Mouse (Mus musculus) neural tube, embryonic 11.5 days (tissue): ENCODE results near the gene Cmss1. TPM values are rescaled to one million over a fixed set of nuclear protein-coding genes. Genes with fewer than 3 reads are reported as not detected.

Experiments used
- ATAC-seq: fragments of 200-750 bp; cut with Nextera tagmentation; 2 replicates; pipeline ENCODE4 v1.8.0; 2017; ENCODE audit warnings: moderate number of reproducible peaks, mild to moderate bottlenecking, moderate TSS enrichment, moderate library complexity; ENCODE audit not compliant: insufficient read depth, low FRiP score, low TSS enrichment
- DNase-seq: peaks from one replicate; pipeline ENCODE4 v3.0.0-alpha.2; 2015; ENCODE audit warnings: low spot score
- H3K27ac ChIP-seq: fragments of 300-500 bp; sonication (generic); 2 replicates; pipeline ENCODE4 v1.5.1; 2014; ENCODE audit warnings: low read depth, mild to moderate bottlenecking, low read length
- H3K27me3 ChIP-seq: fragments of 300-500 bp; sonication (generic); 2 replicates; pipeline ENCODE4 v1.6.1; 2014; ENCODE audit warnings: mild to moderate bottlenecking, low read length, mixed read lengths; ENCODE audit not compliant: control insufficient read depth, insufficient read depth
- H3K36me3 ChIP-seq: fragments of 300-500 bp; sonication (generic); 2 replicates; pipeline ENCODE4 v1.6.1; 2014; ENCODE audit warnings: mild to moderate bottlenecking, low read length, moderate library complexity, mixed read lengths; ENCODE audit not compliant: control insufficient read depth, insufficient read depth
- H3K4me1 ChIP-seq: fragments of 300-500 bp; sonication (generic); 2 replicates; pipeline ENCODE4 v1.6.1; 2014; ENCODE audit warnings: low read length, mixed read lengths; ENCODE audit not compliant: control insufficient read depth, insufficient read depth
- H3K4me2 ChIP-seq: fragments of 300-500 bp; sonication (generic); 2 replicates; pipeline ENCODE4 v1.6.1; 2014; ENCODE audit warnings: low read depth, mild to moderate bottlenecking, moderate library complexity
- H3K4me3 ChIP-seq: fragments of 300-500 bp; sonication (generic); 2 replicates; pipeline ENCODE4 v1.5.1; 2014; ENCODE audit warnings: low read depth, low read length
- H3K9ac ChIP-seq: fragments of 300-500 bp; sonication (generic); 2 replicates; pipeline ENCODE4 v1.6.1; 2014; ENCODE audit warnings: mild to moderate bottlenecking, low read length
- H3K9me3 ChIP-seq: fragments of 300-500 bp; sonication (generic); 2 replicates; pipeline ENCODE4 v1.6.1; 2016; ENCODE audit warnings: low read length; ENCODE audit not compliant: control insufficient read depth
- WGBS: fragments of 180-500 bp; shearing (Covaris S2); extraction: QIAGEN DNeasy Blood & Tissue Kit; methylation state at CpG from one replicate; pipeline ENCODE4 v1.1.7; 2014; 5-methylcytosine and 5-hydroxymethylcytosine counted together
- polyA plus RNA-seq: library from polyadenylated mRNA; unstranded; fragments of >200 nt; fragmentation: Nextera tagmentation; extraction: Ambion mirVana; gene quantifications from 2 replicates; pipeline ENCODE4 v1.2.1, GENCODE M21; 2014

The Cmss1 gene
- polyA plus RNA-seq, 1 experiment from 2014 or later: 40.6 TPM

DNA sequence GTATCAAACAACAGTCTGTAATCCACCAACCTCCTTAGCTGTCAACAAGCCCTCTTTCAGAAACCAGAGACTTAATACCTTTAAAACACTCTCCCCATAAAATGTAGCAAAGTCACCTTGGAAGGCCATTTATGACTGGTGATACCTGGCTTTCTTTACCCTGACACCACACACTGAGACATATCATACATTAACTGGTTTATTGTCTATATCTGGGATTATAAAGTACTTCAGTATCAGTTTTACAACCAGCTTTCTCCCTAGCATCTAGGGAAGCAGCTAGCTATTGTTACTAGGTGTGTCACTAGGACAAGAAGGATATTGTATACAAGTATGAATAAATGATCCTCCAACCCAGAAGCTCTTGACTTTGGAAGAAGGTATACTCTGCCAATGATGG is 53.4 kb downstream of the Cmss1 start:
- ATAC-seq: no peak
- H3K9ac ChIP-seq: no peak overlapping the region

DNA sequence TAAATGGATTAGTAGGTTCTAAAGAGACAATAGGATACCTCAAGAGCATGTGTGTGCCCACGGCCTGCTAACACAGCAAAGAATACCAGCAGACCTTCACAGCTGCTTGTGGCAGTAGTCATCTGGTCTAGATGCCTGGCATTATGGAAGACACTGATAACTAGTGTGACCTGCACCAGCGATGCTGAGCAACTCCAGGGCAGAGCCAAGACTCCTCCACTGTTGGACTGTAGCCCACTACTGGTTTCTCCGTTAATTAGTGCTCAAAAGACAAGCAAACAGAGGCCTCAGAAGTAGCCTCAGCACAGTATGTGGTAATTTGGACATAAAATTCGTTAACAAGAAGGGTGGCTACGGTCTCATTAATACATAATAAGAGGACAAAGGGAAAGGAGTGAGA is 54.0 kb downstream of the Cmss1 start:
- Histone ChIP-seq H3K4me1 (no peaks in the 10 kb centered on the region), H3K27ac (no peak overlapping the region), H3K4me2 (no peak overlapping the region), H3K36me3 (no peaks in the 10 kb centered on the region), H3K9ac (no peak overlapping the region), H3K27me3 (no peaks in the 10 kb centered on the region), H3K4me3 (no peak overlapping the region), H3K9me3 (no peaks in the 10 kb centered on the region)
- DNase-seq (no peak), ATAC-seq (no peak)
- 88% methylated on average over 5 of the region's 5 CpGs for WGBS

More for the DNA sequence above, 53.4 kb downstream of the Cmss1 start:
- no peak overlapping the region for H3K27ac ChIP-seq
- H3K4me3 ChIP-seq: no peak overlapping the region
- H3K4me2 ChIP-seq: no peak overlapping the region
- H3K36me3 ChIP-seq: no peaks in the 10 kb centered on the region
- H3K9me3 ChIP-seq: no peaks in the 10 kb centered on the region
- DNase-seq: no peak
- H3K27me3 ChIP-seq: no peaks in the 10 kb centered on the region
- H3K4me1 ChIP-seq: no peaks in the 10 kb centered on the region

DNA sequence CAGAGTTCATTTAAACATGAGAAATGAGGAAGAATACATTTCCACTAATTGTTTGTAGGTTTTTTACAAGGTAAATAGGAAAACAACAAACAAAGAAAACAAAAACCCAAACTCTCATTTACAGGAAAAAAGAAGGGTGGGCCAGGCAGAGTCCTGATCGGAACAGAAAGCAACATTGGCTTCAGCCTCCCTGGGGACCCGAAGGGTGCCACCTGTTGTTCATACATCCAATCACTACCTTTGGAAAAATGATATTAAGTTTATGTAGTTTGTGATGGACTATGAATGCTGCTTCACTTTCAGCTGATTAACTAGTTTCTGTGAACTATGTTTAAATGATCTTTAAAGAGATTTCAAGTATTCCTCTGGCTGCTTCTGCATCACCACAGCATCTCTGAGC is 55.0 kb downstream of the Cmss1 start:
- DNase-seq: no peak
- WGBS: 86% methylated on average over 2 of the region's 2 CpGs
- Histone ChIP-seq H3K36me3 (no peaks in the 10 kb centered on the region), H3K4me2 (no peak overlapping the region), H3K9ac (no peak overlapping the region), H3K4me3 (no peak overlapping the region), H3K4me1 (no peaks in the 10 kb centered on the region), H3K27me3 (no peaks in the 10 kb centered on the region), H3K27ac (no peak overlapping the region), H3K9me3 (no peaks in the 10 kb centered on the region)
- no peak for ATAC-seq

DNA sequence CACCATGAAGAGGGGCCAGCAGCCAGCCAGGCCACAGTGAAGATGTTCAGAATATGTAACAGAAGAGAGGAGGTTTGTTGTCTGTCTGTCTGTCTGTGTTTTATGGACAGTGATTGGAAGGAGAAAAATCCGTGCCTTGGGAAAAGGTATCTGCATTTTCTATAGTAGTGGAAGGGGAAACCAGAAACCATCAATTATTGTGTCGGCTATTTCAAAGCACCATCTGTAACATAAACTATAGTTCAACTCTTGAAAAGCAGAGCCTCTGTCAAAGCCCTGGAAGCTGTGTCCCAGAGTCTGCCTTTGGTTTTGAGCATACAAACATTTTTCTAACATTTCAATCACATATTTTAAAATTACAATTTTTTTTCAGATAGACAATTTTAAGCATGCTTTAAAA is 55.8 kb downstream of the Cmss1 start:
- H3K4me3 ChIP-seq: no peak overlapping the region

DNA sequence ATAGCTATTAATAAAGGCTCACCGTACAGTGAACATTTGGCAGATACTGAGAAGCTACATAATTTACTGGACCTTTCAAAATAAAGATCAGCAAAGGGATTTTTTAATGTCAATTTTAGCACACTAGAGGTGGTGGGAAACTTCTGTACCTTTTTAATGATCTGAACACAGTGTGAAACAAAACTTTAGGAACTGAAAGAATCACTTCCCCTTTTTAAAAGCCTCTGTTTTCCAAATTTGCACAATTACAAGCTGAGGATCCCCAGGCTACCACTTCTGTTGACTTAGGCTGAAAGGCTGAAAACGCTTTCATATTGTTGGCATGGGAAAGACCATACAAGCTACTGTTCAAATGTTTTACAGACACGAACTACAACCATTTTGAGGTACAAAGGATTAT is 56.6 kb downstream of the Cmss1 start:
- no peaks in the 10 kb centered on the region for H3K27me3 ChIP-seq
- H3K9ac ChIP-seq: no peak overlapping the region
- no peak for DNase-seq
- peak overlapping the region; percentile 68 for H3K4me2 ChIP-seq
- H3K27ac ChIP-seq: no peak overlapping the region
- H3K4me1 ChIP-seq: no peaks in the 10 kb centered on the region
- 43% methylated on average over 3 of the region's 3 CpGs for WGBS
- ATAC-seq: no peak
- peak overlapping the region; percentile 22; the same call in 1 of the 2 replicates for H3K4me3 ChIP-seq
- H3K36me3 ChIP-seq: no peaks in the 10 kb centered on the region
- H3K9me3 ChIP-seq: no peaks in the 10 kb centered on the region

More for the DNA sequence above, 55.8 kb downstream of the Cmss1 start:
- H3K9ac ChIP-seq: no peak overlapping the region
- H3K4me2 ChIP-seq: peak overlapping the region; percentile 19; the same call in 1 of the 2 replicates
- no peaks in the 10 kb centered on the region for H3K9me3 ChIP-seq
- DNase-seq (peak; percentile 15), ATAC-seq (no peak)
- H3K27ac ChIP-seq: no peak overlapping the region
- no peaks in the 10 kb centered on the region for H3K4me1 ChIP-seq
- no peaks in the 10 kb centered on the region for H3K36me3 ChIP-seq
- no peaks in the 10 kb centered on the region for H3K27me3 ChIP-seq
- WGBS: 2% methylated on average over 2 of the region's 2 CpGs

DNA sequence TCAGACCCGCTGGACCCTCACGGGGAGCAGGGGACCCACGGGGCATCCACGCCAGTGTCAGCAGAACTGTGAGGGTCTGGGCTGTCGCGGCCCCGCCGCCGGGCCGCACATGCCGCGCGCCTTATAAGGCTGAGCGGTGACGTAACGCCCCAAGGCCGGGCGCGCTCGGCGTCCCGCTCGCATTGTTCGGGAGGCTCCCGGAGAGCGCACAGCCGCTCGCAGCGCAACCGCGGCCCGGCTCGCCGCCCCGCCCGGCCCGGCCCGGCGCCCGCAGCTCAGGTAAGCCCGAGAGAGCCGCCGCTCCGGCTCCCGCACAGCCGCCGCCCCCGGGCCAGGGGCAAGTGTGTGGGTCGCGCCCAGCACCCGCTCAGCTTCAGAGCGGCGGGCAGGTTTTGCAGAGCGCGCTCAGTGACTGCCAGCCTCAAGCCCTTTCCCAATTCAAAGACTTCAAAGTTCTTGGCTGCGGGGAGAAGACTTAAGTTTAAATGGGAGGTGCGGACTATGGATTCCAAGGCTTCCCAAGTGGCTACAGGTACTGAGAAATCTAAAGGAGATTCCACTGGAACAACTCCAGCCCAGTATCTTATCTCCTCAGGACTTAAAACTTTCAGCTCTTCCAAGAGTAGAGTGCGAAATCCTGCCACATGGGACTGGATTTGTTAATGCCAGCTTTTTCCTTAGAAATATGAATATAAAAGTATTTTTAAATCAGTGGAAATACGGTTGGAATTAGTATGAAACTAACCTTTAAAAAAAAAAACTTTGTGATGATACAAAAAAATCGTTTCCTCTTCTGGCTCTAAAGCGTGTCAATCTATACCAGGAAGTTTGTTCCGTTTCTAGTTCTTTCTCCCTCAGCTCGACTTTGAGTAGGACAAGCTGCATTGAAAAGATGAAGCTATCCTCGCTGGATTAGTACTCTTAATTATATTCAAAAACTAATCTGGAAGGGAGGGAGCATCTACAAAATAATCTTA is 57.3 kb downstream of the Cmss1 start:
- 2% methylated on average over 64 of the region's 64 CpGs for WGBS
- Histone ChIP-seq H3K9ac (peak overlapping the region; percentile 91), H3K27ac (no peak overlapping the region), H3K27me3 (no peaks in the 10 kb centered on the region), H3K4me3 (peak overlapping the region; percentile 73), H3K4me2 (peak overlapping the region; percentile 68), H3K4me1 (no peaks in the 10 kb centered on the region), H3K9me3 (no peaks in the 10 kb centered on the region), H3K36me3 (no peaks in the 10 kb centered on the region)
- peak; percentile 83 for DNase-seq
- ATAC-seq: peak; percentile 97

DNA sequence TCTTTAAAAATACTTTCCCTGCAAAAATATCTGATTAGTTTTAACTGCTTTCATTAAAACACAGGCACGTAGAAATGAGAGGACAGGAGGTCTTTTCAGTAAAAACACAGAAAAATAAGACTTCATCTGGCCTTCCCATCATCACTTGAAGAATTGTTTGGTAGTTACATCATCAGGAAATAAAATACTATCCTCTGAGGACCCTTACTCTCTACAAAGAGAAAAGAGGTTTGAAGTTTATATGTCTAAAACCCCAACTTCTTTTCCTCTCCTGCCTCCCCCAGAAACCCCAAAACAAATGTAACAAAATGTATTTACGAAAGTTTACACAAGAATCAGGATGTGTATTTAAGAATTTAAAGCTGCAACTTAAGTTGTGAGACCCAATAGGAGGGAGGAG is 58.1 kb downstream of the Cmss1 start:
- no peak for DNase-seq
- no peaks in the 10 kb centered on the region for H3K9me3 ChIP-seq
- H3K27ac ChIP-seq: no peak overlapping the region
- no peaks in the 10 kb centered on the region for H3K4me1 ChIP-seq
- no peaks in the 10 kb centered on the region for H3K36me3 ChIP-seq
- 60% methylated on average over 2 of the region's 2 CpGs for WGBS
- H3K9ac ChIP-seq: peak overlapping the region; percentile 91; the same call in 1 of the 2 replicates
- peak; percentile 10; the same call in 1 of the 2 replicates for ATAC-seq
- no peaks in the 10 kb centered on the region for H3K27me3 ChIP-seq
- H3K4me2 ChIP-seq: peak overlapping the region; percentile 68
- H3K4me3 ChIP-seq: peak overlapping the region; percentile 73

DNA sequence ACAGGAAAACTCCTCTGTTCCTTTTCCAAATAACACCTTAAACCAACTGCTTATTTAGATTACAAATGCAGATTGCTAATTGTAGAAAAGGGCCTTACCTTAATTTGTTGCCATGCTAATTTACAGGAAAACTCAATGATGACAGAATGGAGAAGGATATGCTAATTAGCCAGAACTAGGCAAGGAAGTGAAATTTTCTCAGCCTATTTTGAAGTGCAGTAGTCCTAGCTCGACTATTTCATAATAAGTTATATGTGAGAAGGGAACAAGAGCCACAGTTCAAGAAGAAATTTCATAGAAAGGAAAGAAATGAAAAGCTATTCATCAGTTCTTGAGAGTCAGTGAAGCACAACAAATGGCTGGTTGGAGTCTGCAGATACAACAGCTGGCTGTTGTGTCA is 60.3 kb downstream of the Cmss1 start:
- DNase-seq (no peak), ATAC-seq (no peak)
- Histone ChIP-seq H3K4me3 (no peak overlapping the region), H3K4me2 (no peak overlapping the region), H3K4me1 (no peaks in the 10 kb centered on the region), H3K27ac (no peak overlapping the region), H3K9ac (no peak overlapping the region), H3K9me3 (no peaks in the 10 kb centered on the region), H3K36me3 (no peaks in the 10 kb centered on the region), H3K27me3 (no peaks in the 10 kb centered on the region)
- WGBS: 67% methylated on average over 1 of the region's 1 CpGs

DNA sequence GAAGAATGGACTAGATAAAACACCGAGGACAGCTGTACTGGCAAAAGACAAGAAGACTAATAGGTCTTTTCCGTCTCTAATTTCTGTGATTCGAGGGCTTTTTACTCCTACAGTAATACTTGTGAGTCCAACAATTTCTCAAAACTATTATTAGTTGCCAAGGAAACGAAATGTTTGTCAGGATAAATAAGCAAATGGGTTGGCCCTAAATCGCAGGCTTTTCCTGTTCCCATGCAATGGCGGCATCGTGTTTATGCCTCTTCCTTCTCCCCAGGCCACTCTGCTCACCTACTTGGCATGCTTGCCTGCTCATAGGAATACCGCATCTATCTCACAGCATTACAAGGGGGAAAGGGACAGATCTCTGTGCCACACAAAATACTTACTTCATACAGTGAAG is 62.2 kb downstream of the Cmss1 start:
- no peak for ATAC-seq
- 85% methylated on average over 8 of the region's 8 CpGs for WGBS
- Histone ChIP-seq H3K4me3 (no peak overlapping the region), H3K36me3 (no peaks in the 10 kb centered on the region), H3K4me1 (no peaks in the 10 kb centered on the region), H3K9me3 (no peaks in the 10 kb centered on the region), H3K27ac (no peak overlapping the region), H3K27me3 (no peaks in the 10 kb centered on the region), H3K4me2 (no peak overlapping the region), H3K9ac (no peak overlapping the region)
- DNase-seq: no peak
